Mouse (Mus musculus): ENCODE measurements at regions not wholly inside any gene's neighbourhood (a gene's known extent, or its start where the extent isn't known, plus 50 kb on each side); places are given as distances from the start of the nearest gene placed in this dataset.

GRCm38 (mm10) chr1:193700217-193700616 lies 330.1 kb upstream of the Camk1g start:
- TF ChIP-seq CTCF (IDR thresholded peaks at IDR 0.05; ENCODE audit: control insufficient read depth, insufficient read depth, low read length) (no peak), POLR2A (IDR thresholded peaks at IDR 0.05; ENCODE audit: borderline replicate concordance, control insufficient read depth, low read depth, low read length) (no peak)
